Mouse (Mus musculus): Measurements from ENCODE around the gene Rpf1. TPM values are rescaled to one million over a fixed set of nuclear protein-coding genes. Genes with fewer than 3 reads are reported as not detected.

Rpf1 gene
- 12.2 and 12.4 TPM in 2 replicates for polyA plus RNA-seq (2021; fragmentation: Nextera tagmentation)
- long read RNA-seq, experiment 1, transcript Rpf1-201 (9 exons, 1,661 nt) = major isoform, 42 of 60 reads
- long read RNA-seq, experiment 1, partial matches to known transcripts = 2 of 60 reads
- long read RNA-seq, experiment 1, other reads (novel, unspliced or antisense) = 12 of 60 reads
- long read RNA-seq, experiment 2, transcript Rpf1-201 (9 exons, 1,661 nt) = major isoform, 18 of 30 reads
- long read RNA-seq, experiment 2, partial matches to known transcripts = 2 of 30 reads
- long read RNA-seq, experiment 2, other reads (novel, unspliced or antisense) = 9 of 30 reads

GRCm38 (mm10) chr3:146520798-146521651 lies at the start of gene Rpf1:
Rpf1 (minus strand) TSS chr3:146521429.

DNA sequence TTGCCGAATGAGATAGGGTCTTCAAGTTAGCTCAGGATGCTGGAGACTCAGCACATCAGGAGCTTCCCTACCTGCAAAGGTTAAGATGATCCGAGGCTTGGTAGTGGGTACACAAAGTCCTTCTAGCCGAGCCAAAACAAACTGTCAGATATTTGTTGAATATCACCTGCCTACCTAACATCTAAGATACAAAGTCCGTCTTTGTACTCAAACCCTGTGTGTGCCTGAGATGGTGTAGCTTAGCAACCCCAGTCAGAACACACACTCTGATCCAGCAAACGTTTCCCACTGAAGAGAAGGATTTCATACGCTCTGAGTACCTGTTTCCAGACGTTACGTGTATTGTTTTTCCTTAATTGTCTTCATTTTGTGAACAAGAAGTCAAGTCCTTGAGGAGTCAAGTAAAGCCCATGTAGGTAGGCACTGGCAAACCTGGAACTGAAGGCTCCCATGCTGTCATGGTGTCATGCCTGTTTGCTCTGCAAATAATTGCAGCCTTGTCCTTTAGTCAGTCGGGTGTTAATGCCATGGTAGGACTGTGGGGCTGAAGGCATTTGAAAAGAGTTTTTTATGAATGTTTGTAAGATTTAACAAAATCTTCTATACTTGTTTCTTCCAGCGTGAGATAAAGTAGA lies 49.0 kb upstream of the Rpf1 start, which contains the start of gene Uox:
TSS of gene Uox (plus strand) at position 279 of the 635 bp plus-strand sequence.

DNA sequence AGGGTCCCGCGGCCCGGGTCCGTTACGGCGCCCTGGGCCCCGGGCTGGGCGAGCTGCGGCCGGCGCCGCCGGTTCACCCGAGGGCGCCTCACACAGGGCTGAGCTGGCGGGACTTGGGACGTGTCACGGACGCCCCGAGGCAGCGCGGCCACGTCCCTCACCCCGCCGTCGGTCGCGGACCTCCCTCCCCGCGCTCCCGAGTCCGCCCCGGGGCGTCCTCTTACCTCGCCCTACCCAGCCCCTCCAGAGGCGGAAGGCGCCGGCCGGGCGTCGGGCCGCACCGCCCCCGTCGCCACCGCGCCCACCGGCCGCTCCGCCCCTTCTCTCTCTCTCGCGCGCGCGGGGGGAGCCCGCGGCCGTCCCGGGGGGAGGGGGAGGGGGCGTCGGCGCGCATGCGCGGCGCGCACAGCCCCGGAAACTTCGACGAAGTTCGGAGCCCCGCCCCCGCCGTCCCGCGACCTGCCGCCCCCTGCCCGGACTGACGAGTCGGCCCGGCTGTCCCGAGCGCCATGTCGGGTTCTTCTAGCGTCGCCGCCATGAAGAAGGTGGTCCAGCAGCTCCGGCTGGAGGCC lies 21.7 kb downstream of the Rpf1 start, which contains the start of the genes Spata1 and Gng5:
TSS of gene Spata1 (minus strand) at position 323 of the 572 bp plus-strand sequence.
TSS of gene Gng5 (plus strand) at position 377 of the 572 bp plus-strand sequence.

Other genes with a start within 250 kb of the Rpf1 start
- 18.1 and 35.3 TPM in 2 replicates for gene Ssx2ip, start 116.8 kb downstream of the Rpf1 start, polyA plus RNA-seq (2021; fragmentation: Nextera tagmentation)
- gene Ctbs, start 71.6 kb downstream of the Rpf1 start, polyA plus RNA-seq (2021; fragmentation: Nextera tagmentation) = 6.4 and 6.6 TPM in 2 replicates
- gene Spata1, start 21.7 kb downstream of the Rpf1 start, polyA plus RNA-seq (2021; fragmentation: Nextera tagmentation) = 0.93 and 1.0 TPM in 2 replicates
- 279 and 373 TPM in 2 replicates for gene Gng5, start 21.6 kb downstream of the Rpf1 start, polyA plus RNA-seq (2021; fragmentation: Nextera tagmentation)
- 0.39 and 0.88 TPM in 2 replicates for gene Uox, start 49.0 kb upstream of the Rpf1 start, polyA plus RNA-seq (2021; fragmentation: Nextera tagmentation)
- gene Dnase2b, start 94.2 kb upstream of the Rpf1 start, polyA plus RNA-seq (2021; fragmentation: Nextera tagmentation) = not detected in 2 replicates
- not detected in 2 replicates for gene 4930503B20Rik, start 129.9 kb upstream of the Rpf1 start, polyA plus RNA-seq (2021; fragmentation: Nextera tagmentation)
- 0.64 and 0.85 TPM in 2 replicates for gene Samd13, start 164.2 kb upstream of the Rpf1 start, polyA plus RNA-seq (2021; fragmentation: Nextera tagmentation)